Mouse (Mus musculus) hindbrain, postnatal 0 days (tissue): ENCODE measurements around the gene Mdp1. TPM values are rescaled to one million over a fixed set of nuclear protein-coding genes. Genes with fewer than 3 reads are reported as not detected.

Source experiments
- ATAC-seq: fragments of 200-750 bp; cut with Nextera tagmentation; 2 replicates; pipeline ENCODE4 v1.8.0; 2017; ENCODE audit warnings: mild to moderate bottlenecking, moderate TSS enrichment, moderate library complexity
- DNase-seq: peaks from one replicate; pipeline ENCODE4 v3.0.0-alpha.2; 2015; ENCODE audit warnings: low spot score
- H3K27ac ChIP-seq: fragments of 300-500 bp; sonication (generic); 2 replicates; pipeline ENCODE4 v1.5.1; 2014; ENCODE audit warnings: mild to moderate bottlenecking
- H3K27me3 ChIP-seq: fragments of 300-500 bp; sonication (generic); 2 replicates; pipeline ENCODE4 v1.6.1; 2014; ENCODE audit warnings: low read length, mixed read lengths; ENCODE audit not compliant: insufficient read depth
- H3K36me3 ChIP-seq: fragments of 300-500 bp; sonication (generic); 2 replicates; pipeline ENCODE4 v1.6.1; 2014; ENCODE audit warnings: low read length, mixed read lengths; ENCODE audit not compliant: insufficient read depth
- H3K4me1 ChIP-seq: fragments of 300-500 bp; sonication (generic); 2 replicates; pipeline ENCODE4 v1.6.1; 2014; ENCODE audit warnings: antibody characterized with exemption, low read length, mixed read lengths; ENCODE audit not compliant: insufficient read depth
- H3K4me2 ChIP-seq: fragments of 300-500 bp; sonication (generic); 2 replicates; pipeline ENCODE4 v1.6.1; 2014; ENCODE audit warnings: low read depth, mild to moderate bottlenecking, low read length, moderate library complexity, mixed read lengths
- H3K4me3 ChIP-seq: fragments of 300-500 bp; sonication (generic); 2 replicates; pipeline ENCODE4 v1.5.1; 2014; ENCODE audit warnings: low read length
- H3K9ac ChIP-seq: fragments of 300-500 bp; sonication (generic); replicated peaks from 2 replicates; pipeline ENCODE4 v1.6.1; 2014; ENCODE audit warnings: mild to moderate bottlenecking, low read length, moderate library complexity, mixed read lengths
- H3K9me3 ChIP-seq: fragments of 300-500 bp; sonication (generic); 2 replicates; pipeline ENCODE4 v1.6.1; 2016; ENCODE audit warnings: low read length, mixed read lengths
- CTCF ChIP-seq: IDR thresholded peaks from 2 replicates; pipeline ENCODE4 v1.5.1; 2016; ENCODE audit warnings: antibody characterized with exemption, control low read depth, low read depth
- WGBS: fragments of 180-500 bp; shearing (Covaris S2); extraction: QIAGEN DNeasy Blood & Tissue Kit; methylation state at CpG from one replicate; pipeline ENCODE4 v1.1.7; 2014; 5-methylcytosine and 5-hydroxymethylcytosine counted together
- polyA plus RNA-seq: library from polyadenylated mRNA; unstranded; fragments of >200 nt; fragmentation: Nextera tagmentation; extraction: Ambion mirVana; gene quantifications from 2 replicates; pipeline ENCODE4 v1.2.1, GENCODE M21; 2015
- total RNA-seq: library from RNA; depleted of rRNA; stranded (reverse); fragments of >200 nt; gene quantifications from 2 replicates; pipeline ENCODE4 v1.2.3, GENCODE M21; 2014; rRNA removed

The Mdp1 gene
- total RNA-seq (40.6 and 45.1 TPM in 2 replicates), polyA plus RNA-seq (70.6 and 70.8 TPM in 2 replicates)

GRCm38 (mm10) chr14:55659960-55660573, at the start of gene Mdp1:
Gene Mdp1, minus strand, starts transcription at chr14:55660508.
- Histone ChIP-seq H3K36me3 (peaks cover 21% of the 10 kb centered on the region; the same call in 1 of the 2 replicates), H3K4me1 (no peaks in the 10 kb centered on the region; the same call in 1 of the 2 replicates), H3K9ac (peak within 1 kb of the TSS; percentile 76), H3K27ac (peak within 1 kb of the TSS; percentile 88), H3K4me2 (peak within 1 kb of the TSS; percentile 74), H3K9me3 (no peaks in the 10 kb centered on the region), H3K4me3 (peak within 1 kb of the TSS; percentile 70), H3K27me3 (no peaks in the 10 kb centered on the region)
- peak; percentile 69 for TF ChIP-seq CTCF
- DNase-seq (peak; percentile 96), ATAC-seq (peak; percentile 97)
- WGBS, result under 1% methylated on average over 39 of the region's 39 CpGs

DNA sequence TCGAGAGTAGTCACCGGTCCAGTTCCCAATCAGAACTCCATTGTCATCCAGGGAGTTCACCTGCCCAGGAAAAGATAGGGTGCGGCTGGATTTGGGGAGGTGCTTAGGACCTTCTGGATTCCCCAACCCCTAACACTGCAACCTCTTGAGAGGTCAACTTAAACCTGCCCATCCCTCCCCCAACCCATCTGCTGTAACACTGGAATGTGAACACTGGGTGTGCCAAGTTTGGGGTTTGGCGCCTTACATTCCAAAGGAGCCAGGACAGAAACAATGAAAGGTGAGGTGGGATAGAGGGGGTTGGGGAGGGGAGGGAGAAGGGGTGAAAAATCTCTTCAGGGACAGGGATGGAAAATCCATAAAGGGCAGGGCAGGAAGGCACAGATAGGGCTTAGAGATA, 49.2 kb upstream of the Mdp1 start:
- Histone ChIP-seq H3K27ac (no peak overlapping the region), H3K36me3 (no peaks in the 10 kb centered on the region), H3K4me1 (no peaks in the 10 kb centered on the region; the same call in 1 of the 2 replicates), H3K27me3 (0 out of 2 replicates have a peak, but pooled peaks cover 5% of the 10 kb centered on the region), H3K4me3 (no peak overlapping the region), H3K9ac (no peak overlapping the region), H3K9me3 (no peaks in the 10 kb centered on the region), H3K4me2 (no peak overlapping the region)
- ATAC-seq, result no peak
- 91% methylated on average over 4 of the region's 4 CpGs for WGBS
- TF ChIP-seq CTCF, result no peak
- DNase-seq, result no peak

DNA sequence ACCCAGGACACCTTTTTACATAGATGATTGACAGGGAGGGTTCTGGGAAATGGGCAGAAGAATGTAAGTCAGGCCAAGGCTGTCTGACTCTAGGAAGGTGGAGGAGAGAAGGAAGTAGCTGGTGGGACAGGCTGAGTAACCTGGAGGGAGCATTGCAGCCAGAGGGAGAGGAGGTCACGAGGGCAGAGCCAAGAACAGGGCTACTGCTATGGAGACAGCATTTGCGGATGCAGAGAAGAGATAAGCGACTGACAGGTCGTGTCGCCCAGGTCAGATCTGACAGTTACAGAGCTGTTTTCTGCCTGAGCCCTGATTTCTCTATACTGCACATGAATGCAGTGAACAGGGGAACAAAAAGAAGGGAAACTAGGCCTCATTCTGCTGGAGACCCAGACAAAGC, 47.1 kb upstream of the Mdp1 start:
- no peak overlapping the region for H3K4me2 ChIP-seq
- whole genome bisulfite sequencing, result 82% methylated on average over 5 of the region's 5 CpGs
- no peaks in the 10 kb centered on the region for H3K36me3 ChIP-seq
- H3K9me3 ChIP-seq, result no peaks in the 10 kb centered on the region
- no peak overlapping the region for H3K4me3 ChIP-seq
- H3K9ac ChIP-seq, result no peak overlapping the region
- no peaks in the 10 kb centered on the region for H3K4me1 ChIP-seq
- ATAC-seq, result no peak
- no peak for TF ChIP-seq CTCF
- DNase-seq, result no peak
- 0 out of 2 replicates have a peak, but pooled peaks cover 1% of the 10 kb centered on the region for H3K27me3 ChIP-seq
- no peak overlapping the region for H3K27ac ChIP-seq

DNA sequence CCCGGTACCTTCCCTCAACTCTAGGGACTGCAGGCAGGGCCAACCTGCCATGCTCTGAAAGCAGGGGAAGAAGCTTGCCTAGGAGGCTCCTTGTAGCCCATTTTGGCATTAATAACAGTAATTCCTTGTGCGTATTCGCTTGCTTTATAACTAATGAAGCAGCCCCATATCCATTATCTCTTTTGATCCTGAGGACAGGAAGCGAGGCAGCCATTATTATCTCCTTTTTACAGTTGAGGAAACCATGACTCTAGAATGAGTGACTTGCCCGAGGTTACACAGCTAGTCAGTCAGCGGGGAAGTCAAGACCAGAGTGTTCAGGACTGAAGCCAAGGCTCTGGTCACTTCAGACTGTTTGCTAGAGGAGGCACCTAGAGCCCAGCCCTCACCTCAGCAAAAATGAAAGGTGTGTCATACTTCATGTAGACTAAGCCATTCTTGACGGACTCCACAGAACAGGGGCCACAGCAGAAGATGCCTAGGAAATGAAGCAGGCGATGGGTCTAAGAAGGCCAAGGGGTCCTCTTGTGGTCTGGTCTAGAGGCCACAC, 45.8 kb upstream of the Mdp1 start:
- H3K27me3 ChIP-seq, result no peaks in the 10 kb centered on the region
- H3K4me1 ChIP-seq, result no peaks in the 10 kb centered on the region
- no peak overlapping the region for H3K9ac ChIP-seq
- no peak overlapping the region for H3K27ac ChIP-seq
- no peak overlapping the region for H3K4me2 ChIP-seq
- no peaks in the 10 kb centered on the region for H3K9me3 ChIP-seq
- H3K4me3 ChIP-seq, result no peak overlapping the region
- DNase-seq, result no peak
- WGBS, result 92% methylated on average over 8 of the region's 8 CpGs
- H3K36me3 ChIP-seq, result no peaks in the 10 kb centered on the region
- no peak for TF ChIP-seq CTCF
- no peak for ATAC-seq

- no peak for ATAC-seq
- no peak for DNase-seq
- H3K27me3 ChIP-seq, result no peaks in the 10 kb centered on the region
- H3K9me3 ChIP-seq, result no peaks in the 10 kb centered on the region
- TF ChIP-seq CTCF, result no peak
- 70% methylated on average over 6 of the region's 6 CpGs for WGBS
- H3K9ac ChIP-seq, result no peak overlapping the region
- no peaks in the 10 kb centered on the region for H3K36me3 ChIP-seq
- no peak overlapping the region for H3K27ac ChIP-seq
- H3K4me3 ChIP-seq, result no peak overlapping the region
- no peaks in the 10 kb centered on the region for H3K4me1 ChIP-seq
- no peak overlapping the region for H3K4me2 ChIP-seq
Observed at GRCm38 (mm10) chr14:55702761-55703160, 42.5 kb upstream of the Mdp1 start.

GRCm38 (mm10) chr14:55701131-55701530, 40.8 kb upstream of the Mdp1 start:
- no peak for DNase-seq
- H3K36me3 ChIP-seq, result no peaks in the 10 kb centered on the region
- no peak overlapping the region for H3K4me3 ChIP-seq
- 64% methylated on average over 9 of the region's 9 CpGs for WGBS
- no peak for ATAC-seq
- H3K4me1 ChIP-seq, result no peaks in the 10 kb centered on the region
- H3K9ac ChIP-seq, result no peak overlapping the region
- no peaks in the 10 kb centered on the region for H3K27me3 ChIP-seq
- H3K27ac ChIP-seq, result no peak overlapping the region
- H3K4me2 ChIP-seq, result no peak overlapping the region
- no peaks in the 10 kb centered on the region for H3K9me3 ChIP-seq
- TF ChIP-seq CTCF, result no peak

DNA sequence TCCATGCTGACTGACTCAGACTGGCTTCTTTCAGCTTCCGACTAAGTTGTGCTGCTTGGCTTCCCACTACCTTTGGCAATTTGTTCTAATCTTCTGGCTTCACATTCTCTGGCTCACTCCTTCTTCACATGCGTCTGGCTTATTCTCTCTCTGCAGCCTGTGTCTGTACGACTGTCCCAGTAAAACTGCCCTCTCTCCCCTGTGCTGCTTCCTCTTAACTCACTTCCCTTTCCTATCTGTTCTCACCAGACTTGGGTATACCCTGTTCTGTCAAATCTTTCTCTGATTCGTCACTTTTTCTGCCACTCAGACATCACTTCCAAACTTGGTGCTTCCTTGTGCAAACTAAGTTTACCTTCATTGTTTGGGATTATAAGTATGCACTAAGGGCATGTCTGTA, 36.9 kb upstream of the Mdp1 start:
- TF ChIP-seq CTCF, result no peak
- Histone ChIP-seq H3K9ac (no peak overlapping the region), H3K4me3 (no peak overlapping the region), H3K4me2 (no peak overlapping the region), H3K27ac (no peak overlapping the region), H3K36me3 (no peaks in the 10 kb centered on the region), H3K27me3 (no peaks in the 10 kb centered on the region), H3K9me3 (no peaks in the 10 kb centered on the region), H3K4me1 (no peaks in the 10 kb centered on the region)
- ATAC-seq (no peak), DNase-seq (no peak)
- WGBS, result 86% methylated on average over 4 of the region's 4 CpGs
